Mouse (Mus musculus) kidney, adult 8-10 months (tissue): Measurements from ENCODE around the gene Vmn2r52.
"Not testable (repeated sequence)": the region's sequence is repeated elsewhere in the genome, so short reads cannot be mapped to it uniquely, and the experiment has no call there.

ENCODE experiments used
- DNase-seq, 2 experiments: peaks; one replicate each; pipeline ENCODE4 v3.0.0; 2022

The Vmn2r52 gene

GRCm38 (mm10) chr7:10176473-10176872, at the start of gene Vmn2r52:
Gene Vmn2r52, minus strand, starts transcription at chr7:10176573.
- DNase-seq = no peak

- not testable (repeated sequence) for DNase-seq
These were observed 70.7 kb downstream of the Vmn2r52 start, which contains the start of gene Vmn2r51 for GRCm38 (mm10) chr7:10105641-10106040. Gene Vmn2r51, minus strand, starts transcription at chr7:10105741.
